Mouse (Mus musculus) retina, adult 2 months (tissue): Measurements from ENCODE around the gene Csrnp1.

Experiments used
- DNase-seq: peaks from one replicate; pipeline ENCODE4 v3.0.0-alpha.2; 2012; ENCODE audit warnings: low read depth, low spot score

Csrnp1 gene

GRCm38 (mm10) chr9:120002893-120003292 is 18.4 kb upstream of the Csrnp1 start:
- no peak for DNase-seq

- no peak for DNase-seq
These were observed 17.7 kb upstream of the Csrnp1 start for GRCm38 (mm10) chr9:120001945-120002725.

GRCm38 (mm10) chr9:120000761-120001160 is 16.3 kb upstream of the Csrnp1 start:
- DNase-seq, result no peak

GRCm38 (mm10) chr9:119999636-120000035 is 15.2 kb upstream of the Csrnp1 start:
- no peak for DNase-seq

- DNase-seq, result no peak
These were observed 14.3 kb upstream of the Csrnp1 start for GRCm38 (mm10) chr9:119998776-119999175.

- DNase-seq, result no peak
These were observed 11.6 kb upstream of the Csrnp1 start for GRCm38 (mm10) chr9:119996080-119996479.

- DNase-seq, result no peak
These were observed 9.7 kb upstream of the Csrnp1 start for GRCm38 (mm10) chr9:119994207-119994606.

- DNase-seq, result no peak
These were observed 8.8 kb upstream of the Csrnp1 start for GRCm38 (mm10) chr9:119993092-119993844.

- DNase-seq, result no peak
These were observed 6.9 kb upstream of the Csrnp1 start for GRCm38 (mm10) chr9:119991310-119991709.

- no peak for DNase-seq
These were observed 3.8 kb upstream of the Csrnp1 start for GRCm38 (mm10) chr9:119988304-119988703.

- no peak for DNase-seq
These were observed 1.6 kb upstream of the Csrnp1 start for GRCm38 (mm10) chr9:119985881-119986574.

- DNase-seq, result peak; percentile 37
These were observed 598 bp downstream of the Csrnp1 start for GRCm38 (mm10) chr9:119983585-119984535.

GRCm38 (mm10) chr9:119982956-119983551 is 1.4 kb downstream of the Csrnp1 start:
- DNase-seq, result no peak

GRCm38 (mm10) chr9:119982241-119982811 is 2.1 kb downstream of the Csrnp1 start:
- DNase-seq, result no peak

- no peak for DNase-seq
These were observed 3.0 kb downstream of the Csrnp1 start for GRCm38 (mm10) chr9:119981183-119982179.

GRCm38 (mm10) chr9:119980770-119981182 is 3.7 kb downstream of the Csrnp1 start:
- DNase-seq, result no peak

GRCm38 (mm10) chr9:119979749-119980148 is 4.7 kb downstream of the Csrnp1 start:
- DNase-seq, result no peak

GRCm38 (mm10) chr9:119978811-119979441 is 5.5 kb downstream of the Csrnp1 start:
- DNase-seq, result no peak
